Mouse (Mus musculus) adrenal gland, postnatal 4 days (tissue): Measurements from ENCODE around the gene Hist1h2bg. TPM values are rescaled to one million over a fixed set of nuclear protein-coding genes. Genes with fewer than 3 reads are reported as not detected.
"Not testable (repeated sequence)": the region's sequence is repeated elsewhere in the genome, so short reads cannot be mapped to it uniquely, and the experiment has no call there.

ENCODE experiments used
- DNase-seq, 2 experiments: peaks; one replicate each; pipeline ENCODE4 v3.0.0; 2021 to 2022; ENCODE audit warnings: low spot score in 2 of 2, mixed read lengths in 2 of 2
- total RNA-seq, 2 experiments: library from RNA; stranded (reverse); gene quantifications; 2 replicates each; pipeline ENCODE4 v1.2.3; 2021

Gene Hist1h2bg
- total RNA-seq, 2 experiments from 2014 or later, result 627 to 705 TPM

GRCm38 (mm10) chr13:23582219-23583056 lies 11.2 kb downstream of the Hist1h2bg start:
- DNase-seq, result no peak

- DNase-seq, result no peak
Measured at GRCm38 (mm10) chr13:23583387-23584068, 12.3 kb downstream of the Hist1h2bg start.

- no peak for DNase-seq
Measured at GRCm38 (mm10) chr13:23584331-23584730, 13.1 kb downstream of the Hist1h2bg start.

GRCm38 (mm10) chr13:23585029-23585441 lies 13.8 kb downstream of the Hist1h2bg start:
- DNase-seq, result peak in 1 of 2 experiments; percentile 50

- DNase-seq, result peak in 1 of 2 experiments; percentile 43
Measured at GRCm38 (mm10) chr13:23585442-23586098, 14.4 kb downstream of the Hist1h2bg start.

- no peak for DNase-seq
Measured at GRCm38 (mm10) chr13:23586099-23586939, 15.1 kb downstream of the Hist1h2bg start.

- DNase-seq, result no peak
Measured at GRCm38 (mm10) chr13:23586940-23587225, 15.7 kb downstream of the Hist1h2bg start.

- no peak for DNase-seq
Measured at GRCm38 (mm10) chr13:23591206-23591605, 20.0 kb downstream of the Hist1h2bg start.

- not testable (repeated sequence) for DNase-seq
Measured at GRCm38 (mm10) chr13:23591886-23592285, 20.7 kb downstream of the Hist1h2bg start.

- no peak for DNase-seq
Measured at GRCm38 (mm10) chr13:23592614-23593013, 21.4 kb downstream of the Hist1h2bg start.

- DNase-seq, result no peak
Measured at GRCm38 (mm10) chr13:23593051-23593770, 22.0 kb downstream of the Hist1h2bg start.

GRCm38 (mm10) chr13:23595185-23595584 lies 24.0 kb downstream of the Hist1h2bg start:
- no peak for DNase-seq

- no peak for DNase-seq
Measured at GRCm38 (mm10) chr13:23595622-23596372, 24.6 kb downstream of the Hist1h2bg start.

- DNase-seq, result peak; percentile 59 to 71
Measured at GRCm38 (mm10) chr13:23597957-23598356, 26.8 kb downstream of the Hist1h2bg start.

GRCm38 (mm10) chr13:23603182-23603699 lies 32.0 kb downstream of the Hist1h2bg start:
- DNase-seq, result no peak

GRCm38 (mm10) chr13:23604452-23604851 lies 33.3 kb downstream of the Hist1h2bg start:
- no peak for DNase-seq

GRCm38 (mm10) chr13:23605052-23605451 lies 33.9 kb downstream of the Hist1h2bg start:
- DNase-seq, result no peak

- no peak for DNase-seq
Measured at GRCm38 (mm10) chr13:23609209-23609608, 38.0 kb downstream of the Hist1h2bg start.

- DNase-seq, result no peak
Measured at GRCm38 (mm10) chr13:23609844-23610243, 38.6 kb downstream of the Hist1h2bg start.
